Mouse (Mus musculus) kidney, embryonic 16.5 days (tissue): ENCODE measurements around the gene Gm21680. TPM values are rescaled to one million over a fixed set of nuclear protein-coding genes. Genes with fewer than 3 reads are reported as not detected.
"Not testable (repeated sequence)": the region's sequence is repeated elsewhere in the genome, so short reads cannot be mapped to it uniquely, and the experiment has no call there.

Experiments
- ATAC-seq: fragments of 200-750 bp; cut with Nextera tagmentation; 2 replicates; pipeline ENCODE4 v1.8.0; 2017; ENCODE audit warnings: moderate TSS enrichment; ENCODE audit not compliant: low FRiP score, low TSS enrichment
- H3K27ac ChIP-seq: fragments of 300-500 bp; sonication (generic); 2 replicates; pipeline ENCODE4 v1.5.1; 2014; ENCODE audit warnings: low read length
- H3K27me3 ChIP-seq: fragments of 300-500 bp; sonication (generic); 2 replicates; pipeline ENCODE4 v1.6.1; 2014; ENCODE audit warnings: low read length, control low read depth, mixed read lengths; ENCODE audit not compliant: insufficient read depth
- H3K36me3 ChIP-seq: fragments of 300-500 bp; sonication (generic); 2 replicates; pipeline ENCODE4 v1.6.1; 2014; ENCODE audit warnings: low read length, control low read depth, mixed read lengths; ENCODE audit not compliant: insufficient read depth
- H3K4me1 ChIP-seq: fragments of 300-500 bp; sonication (generic); 2 replicates; pipeline ENCODE4 v1.6.1; 2014; ENCODE audit warnings: low read length, control low read depth, mixed read lengths; ENCODE audit not compliant: insufficient read depth
- H3K4me2 ChIP-seq: fragments of 300-500 bp; sonication (generic); replicated peaks from 2 replicates; pipeline ENCODE4 v1.6.1; 2014; ENCODE audit warnings: low read depth, low read length
- H3K4me3 ChIP-seq: fragments of 300-500 bp; sonication (generic); 2 replicates; pipeline ENCODE4 v1.5.1; 2014; ENCODE audit warnings: mild to moderate bottlenecking, low read length
- H3K9ac ChIP-seq: fragments of 300-500 bp; sonication (generic); replicated peaks from 2 replicates; pipeline ENCODE4 v1.6.1; 2014; ENCODE audit warnings: low read length
- H3K9me3 ChIP-seq: fragments of 300-500 bp; sonication (generic); 2 replicates; pipeline ENCODE4 v1.6.1; 2016; ENCODE audit warnings: low read length, control low read depth
- WGBS: fragments of 180-500 bp; shearing (Covaris S2); extraction: QIAGEN DNeasy Blood & Tissue Kit; methylation state at CpG from one replicate; pipeline ENCODE4 v1.1.7; 2014; 5-methylcytosine and 5-hydroxymethylcytosine counted together
- polyA plus RNA-seq: library from polyadenylated mRNA; unstranded; fragments of >200 nt; fragmentation: Nextera tagmentation; extraction: Ambion mirVana; gene quantifications from 2 replicates; pipeline ENCODE4 v1.2.1, GENCODE M21; 2015

Gene Gm21680
- polyA plus RNA-seq: 0.05 TPM in 1 of 2 replicates, not detected in the other

- not testable (repeated sequence) for H3K4me3 ChIP-seq, H3K36me3 ChIP-seq, H3K9ac ChIP-seq, H3K4me1 ChIP-seq, H3K9me3 ChIP-seq, H3K4me2 ChIP-seq, H3K27me3 ChIP-seq, H3K27ac ChIP-seq, ATAC-seq
- WGBS: no CpG with 5 or more reads among the region's 2 CpGs
These were observed at the start of gene Gm21680 for GRCm38 (mm10) chr5:25972563-25972962. Gene Gm21680 (minus strand): TSS chr5:25972663.

GRCm38 (mm10) chr5:26007697-26008096, 35.2 kb upstream of the Gm21680 start:
- not testable (repeated sequence) for H3K4me2 ChIP-seq, H3K9ac ChIP-seq, H3K36me3 ChIP-seq, H3K27ac ChIP-seq, H3K9me3 ChIP-seq, H3K4me1 ChIP-seq, H3K4me3 ChIP-seq, ATAC-seq, H3K27me3 ChIP-seq
- 65% methylated on average over 6 of the region's 7 CpGs for WGBS

GRCm38 (mm10) chr5:26006937-26007695, 34.7 kb upstream of the Gm21680 start:
- H3K27me3 ChIP-seq: not testable (repeated sequence)
- 20% methylated on average over 43 of the region's 45 CpGs for WGBS
- ATAC-seq: peak; percentile 89

GRCm38 (mm10) chr5:26004698-26005097, 32.2 kb upstream of the Gm21680 start, which contains the start of gene Gm1979:
Gene Gm1979 (minus strand): TSS chr5:26004798.
- not testable (repeated sequence) for H3K27me3 ChIP-seq, H3K4me1 ChIP-seq, H3K27ac ChIP-seq, H3K4me2 ChIP-seq, H3K4me3 ChIP-seq, ATAC-seq, H3K36me3 ChIP-seq, H3K9me3 ChIP-seq, H3K9ac ChIP-seq
- 89% methylated on average over 1 of the region's 2 CpGs for WGBS

More at GRCm38 (mm10) chr5:26006937-26007695, 34.7 kb upstream of the Gm21680 start:
- H3K9me3 ChIP-seq, H3K4me1 ChIP-seq, H3K27ac ChIP-seq, H3K36me3 ChIP-seq: not testable (repeated sequence)
- Histone ChIP-seq H3K4me2 (peak overlapping the region; percentile 47), H3K9ac (0 out of 2 replicates have a peak overlapping the region, but pooled peaks have one; percentile 28), H3K4me3 (peak overlapping the region; percentile 23)

- H3K4me2 ChIP-seq, H3K27ac ChIP-seq, H3K36me3 ChIP-seq, H3K27me3 ChIP-seq, ATAC-seq, H3K9me3 ChIP-seq, H3K9ac ChIP-seq, H3K4me1 ChIP-seq, H3K4me3 ChIP-seq: not testable (repeated sequence)
- WGBS: no CpG with 5 or more reads among the region's 3 CpGs
These were observed 16.1 kb upstream of the Gm21680 start, which contains the start of gene Gm21698 for GRCm38 (mm10) chr5:25988550-25988949. Gene Gm21698 (minus strand): TSS chr5:25988650.

GRCm38 (mm10) chr5:25957050-25957449, 15.4 kb downstream of the Gm21680 start:
- H3K27me3 ChIP-seq, H3K27ac ChIP-seq, H3K9me3 ChIP-seq, H3K36me3 ChIP-seq, H3K4me1 ChIP-seq, H3K9ac ChIP-seq: not testable (repeated sequence)
- Histone ChIP-seq H3K4me3 (peak overlapping the region; percentile 29; the same call in 1 of the 2 replicates), H3K4me2 (peak overlapping the region; percentile 42)
- ATAC-seq: 0 out of 2 replicates have a peak, but pooled peaks have one; percentile 35
- WGBS: 61% methylated on average over 16 of the region's 17 CpGs

GRCm38 (mm10) chr5:25956611-25957010, 15.9 kb downstream of the Gm21680 start:
- not testable (repeated sequence) for H3K9me3 ChIP-seq, H3K36me3 ChIP-seq, H3K4me1 ChIP-seq, H3K27me3 ChIP-seq, H3K27ac ChIP-seq, H3K9ac ChIP-seq
- peak overlapping the region; percentile 29 for H3K4me3 ChIP-seq
- ATAC-seq: peak; percentile 63; the same call in 1 of the 2 replicates
- WGBS: 31% methylated on average over 32 of the region's 32 CpGs
- peak overlapping the region; percentile 42 for H3K4me2 ChIP-seq

GRCm38 (mm10) chr5:25954317-25954716, 18.1 kb downstream of the Gm21680 start, which contains the start of gene Gm21671:
Gene Gm21671 (minus strand): TSS chr5:25954417.
- not testable (repeated sequence) for H3K9me3 ChIP-seq, H3K4me2 ChIP-seq, H3K27me3 ChIP-seq, H3K4me1 ChIP-seq, H3K4me3 ChIP-seq, ATAC-seq, H3K36me3 ChIP-seq, H3K9ac ChIP-seq, H3K27ac ChIP-seq
- WGBS: 60% methylated on average over 2 of the region's 2 CpGs

- not testable (repeated sequence) for ATAC-seq, H3K4me1 ChIP-seq, H3K9me3 ChIP-seq, H3K36me3 ChIP-seq, H3K27ac ChIP-seq, H3K9ac ChIP-seq, H3K4me2 ChIP-seq, H3K27me3 ChIP-seq, H3K4me3 ChIP-seq
- WGBS: 81% methylated on average over 2 of the region's 2 CpGs
These were observed 27.1 kb downstream of the Gm21680 start for GRCm38 (mm10) chr5:25945391-25945790.

- not testable (repeated sequence) for H3K27ac ChIP-seq, ATAC-seq
These were observed 30.2 kb downstream of the Gm21680 start, which contains the start of gene Gm21663 for GRCm38 (mm10) chr5:25942281-25942680. Gene Gm21663 (minus strand): TSS chr5:25942381.

More at GRCm38 (mm10) chr5:25942281-25942680, 30.2 kb downstream of the Gm21680 start, which contains the start of gene Gm21663:
- not testable (repeated sequence) for H3K4me1 ChIP-seq, H3K4me3 ChIP-seq, H3K9ac ChIP-seq, H3K4me2 ChIP-seq, H3K27me3 ChIP-seq, H3K9me3 ChIP-seq, H3K36me3 ChIP-seq
- 62% methylated on average over 2 of the region's 2 CpGs for WGBS
